Comparison of ENCODE assay signal across 35 mouse cellular contexts in genomic region chr3:137472145-137472544, GRCm38 (mm10).
"Had no signal": no experiment of that assay in that cellular context is flagged by ENCODE, and none has a peak within 500 bp of the region (broad histone marks: within the 10 kb centered on the region; RNA-seq: fewer than 3 reads in every experiment).

No protein-coding gene starts in this region.

- ATAC-seq: hindbrain, embryonic 16.5 days; hindbrain, postnatal 0 days; inflammation-experienced regulatory T-cells, adult 6 months; intestine, embryonic 15.5 days; intestine, embryonic 16.5 days; intestine, postnatal 0 days had no signal

- H3K27me3 ChIP-seq: heart, embryonic 12.5 days; heart, embryonic 13.5 days; heart, embryonic 15.5 days; hindbrain, embryonic 12.5 days; hindbrain, embryonic 13.5 days; hindbrain, embryonic 15.5 days; intestine, embryonic 15.5 days; kidney, embryonic 15.5 days had no signal

- H3K36me3 ChIP-seq: heart, embryonic 10.5 days; heart, embryonic 12.5 days; heart, embryonic 13.5 days; heart, embryonic 15.5 days; hindbrain, embryonic 10.5 days; hindbrain, embryonic 12.5 days; hindbrain, embryonic 13.5 days; hindbrain, embryonic 15.5 days; intestine, embryonic 15.5 days; kidney, embryonic 15.5 days had no signal

- H3K4me1 ChIP-seq: heart, embryonic 10.5 days; heart, embryonic 12.5 days; heart, embryonic 13.5 days; heart, embryonic 15.5 days; hindbrain, embryonic 10.5 days; hindbrain, embryonic 12.5 days; hindbrain, embryonic 13.5 days; hindbrain, embryonic 15.5 days; intestine, embryonic 15.5 days; kidney, embryonic 15.5 days had no signal

- H3K4me3 ChIP-seq: heart, embryonic 10.5 days; heart, embryonic 12.5 days; heart, embryonic 13.5 days; heart, embryonic 15.5 days; hindbrain, embryonic 10.5 days; hindbrain, embryonic 12.5 days; hindbrain, embryonic 13.5 days; hindbrain, embryonic 15.5 days; intestine, embryonic 15.5 days; kidney, embryonic 15.5 days; layer of hippocampus, adult 2 months had no signal

- H3K9me3 ChIP-seq: heart, embryonic 10.5 days; heart, embryonic 12.5 days; heart, embryonic 13.5 days; heart, embryonic 15.5 days; hindbrain, embryonic 10.5 days; hindbrain, embryonic 12.5 days; hindbrain, embryonic 13.5 days; hindbrain, embryonic 15.5 days; intestine, embryonic 15.5 days; kidney, embryonic 15.5 days had no signal

- H3K4me2 ChIP-seq: heart, embryonic 11.5 days; heart, embryonic 12.5 days; heart, embryonic 13.5 days; heart, embryonic 15.5 days; hindbrain, embryonic 12.5 days; hindbrain, embryonic 13.5 days; hindbrain, embryonic 14.5 days; hindbrain, embryonic 15.5 days; intestine, embryonic 15.5 days; kidney, embryonic 15.5 days had no signal

- DNase-seq: heart, postnatal 10 days; heart, postnatal 14 days; heart, postnatal 36 days; heart, postnatal 4 days; kidney, adult 11 months; kidney, adult 18-20 months; kidney, adult 2 months; kidney, adult 8-10 months; kidney, adult 9 months; kidney, postnatal 10 days; kidney, postnatal 14 days; kidney, postnatal 25 days; kidney, postnatal 36 days; kidney, postnatal 4 days; layer of hippocampus, adult 9-11 months; layer of hippocampus, postnatal 36 days had no signal

- H3K27ac ChIP-seq: heart, embryonic 10.5 days; heart, embryonic 13.5 days; heart, embryonic 15.5 days; hindbrain, embryonic 10.5 days; hindbrain, embryonic 12.5 days; hindbrain, embryonic 13.5 days; hindbrain, embryonic 14.5 days; hindbrain, embryonic 15.5 days; hindbrain, postnatal 0 days; intestine, embryonic 15.5 days; kidney, embryonic 15.5 days; kidney, postnatal 0 days; layer of hippocampus, adult 2 months had no signal

- H3K9ac ChIP-seq: heart, embryonic 12.5 days; heart, embryonic 13.5 days; heart, embryonic 15.5 days; hindbrain, embryonic 12.5 days; hindbrain, embryonic 13.5 days; hindbrain, embryonic 14.5 days; hindbrain, embryonic 15.5 days; intestine, embryonic 15.5 days; kidney, embryonic 15.5 days had no signal
